ENCODE assay signal across 9 mouse cellular contexts in the genomic region with DNA sequence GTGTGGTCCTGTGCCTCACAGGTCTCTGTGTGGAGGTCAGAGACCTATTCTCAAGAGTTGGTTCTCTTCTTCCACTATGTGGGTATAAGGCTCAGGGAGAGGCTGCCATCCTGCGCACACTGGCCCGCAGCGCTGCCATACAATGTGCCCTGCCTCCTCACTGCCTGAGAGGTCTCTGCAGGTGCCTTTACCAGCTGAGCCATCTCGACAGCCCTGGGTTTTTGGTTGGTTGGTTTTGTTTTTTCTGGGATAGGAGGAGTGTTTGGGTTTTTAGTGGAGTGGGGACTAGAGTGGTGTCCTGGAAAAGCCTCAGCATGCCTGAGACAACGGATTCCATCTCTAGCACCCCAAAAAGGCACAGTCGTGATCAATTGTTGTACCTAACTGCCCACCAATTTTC. TPM values are rescaled to one million over a fixed set of nuclear protein-coding genes. Genes with fewer than 3 reads are reported as not detected.
DNase-seq lines count a peak whose midpoint lies in the region; ATAC-seq and TF ChIP-seq lines count a peak whose summit lies in the region.
"Had no signal": no experiment of that assay in that cellular context is flagged by ENCODE, and none has a peak within 500 bp of the region (broad histone marks: within the 10 kb centered on the region; RNA-seq: fewer than 3 reads in every experiment).

No protein-coding gene starts in this region.

- H3K4me3 ChIP-seq in thymus, adult 2 months (ENCODE audit: control insufficient read depth, insufficient read depth, low read length): no peak overlapping the region
- H3K4me3 ChIP-seq in limb, embryonic 13.5 days: no peak overlapping the region

- H3K9ac ChIP-seq in limb, embryonic 13.5 days: 0 out of 2 replicates have a peak overlapping the region, but pooled peaks have one; percentile 25

- intact Hi-C loops in left cerebral cortex, postnatal 10 days (cut with DNase I): loop anchor here (2.0 kb wide), 1 partner anchor 81 kb away; a partner anchor contains a TSS

- no peak for ATAC-seq in limb, embryonic 13.5 days (ENCODE audit: low FRiP score, low read depth)

- no peaks in the 10 kb centered on the region for H3K9me3 ChIP-seq in limb, embryonic 13.5 days

- TF ChIP-seq POLR2A in thymus, adult 2 months (IDR thresholded peaks at IDR 0.05; ENCODE audit: control insufficient read depth, extremely low read depth, insufficient read depth, low read length, poor library complexity): no peak

- H3K4me2 ChIP-seq in limb, embryonic 13.5 days (replicated peaks): peak overlapping the region; percentile 53; the same call in 1 of the 2 replicates

- peak; percentile 62 for DNase-seq in heart, adult 11 months
- DNase-seq in heart, adult 18-20 months: no peak
- no peak for DNase-seq in thymus, adult 2 months
- DNase-seq in thymus, postnatal 10 days (ENCODE audit: low spot score in 2 of 2): no peak
- DNase-seq in adrenal gland, postnatal 10 days: no peak
- no peak for DNase-seq in layer of hippocampus, postnatal 14 days (ENCODE audit: low spot score in 2 of 2)
- no peak for DNase-seq in left cerebral cortex, postnatal 10 days (ENCODE audit: extremely low spot score in 1 of 2, low spot score in 2 of 2)
- DNase-seq: lung, postnatal 10 days had no signal

- H3K27me3 ChIP-seq in thymus, adult 2 months (ENCODE audit: control insufficient read depth, insufficient read depth, low read length): no peaks in the 10 kb centered on the region
- no peaks in the 10 kb centered on the region for H3K27me3 ChIP-seq in limb, embryonic 13.5 days

- peaks cover 12% of the 10 kb centered on the region for H3K4me1 ChIP-seq in thymus, adult 2 months (replicated peaks; ENCODE audit: control insufficient read depth, insufficient read depth, low read length)
- peaks cover 25% of the 10 kb centered on the region for H3K4me1 ChIP-seq in limb, embryonic 13.5 days

- peaks cover 24% of the 10 kb centered on the region for H3K36me3 ChIP-seq in thymus, adult 2 months (ENCODE audit: control insufficient read depth, insufficient read depth, low read length)
- H3K36me3 ChIP-seq in limb, embryonic 13.5 days: peaks cover 26% of the 10 kb centered on the region

- H3K27ac ChIP-seq in thymus, adult 2 months (ENCODE audit: control insufficient read depth, insufficient read depth, low read length): peak overlapping the region; percentile 28; the same call in 1 of the 2 replicates
- H3K27ac ChIP-seq in limb, embryonic 13.5 days: no peak overlapping the region

- WGBS in thymus, adult 2 months: 70% methylated on average over 6 of the region's 6 CpGs
- WGBS in limb, embryonic 13.5 days: 89% methylated on average over 6 of the region's 6 CpGs

- no peak for TF ChIP-seq CTCF in thymus, adult 2 months (IDR thresholded peaks at IDR 0.05; ENCODE audit: borderline replicate concordance, control insufficient read depth, extremely low read depth, insufficient read depth, low read length, poor library complexity)

RNA-seq across cellular contexts. Expression of a gene that starts 0.8 kb away (rescaled TPM):
- 100 to 1,000 TPM; 535 to 579 TPM for total RNA-seq in heart, adult 18-20 months (2021)
- polyA plus RNA-seq in thymus, adult 2 months (2012; rRNA removed): 338 and 396 TPM in 2 replicates
- polyA plus RNA-seq in limb, embryonic 13.5 days (2015; fragmentation: Nextera tagmentation; extraction: Ambion mirVana): 1,282 and 1,324 TPM in 2 replicates
- 100 to 1,000 TPM; 866 to 886 TPM for total RNA-seq in adrenal gland, postnatal 10 days (2021)
- 100 to 1,000 TPM; 373 to 374 TPM for total RNA-seq in layer of hippocampus, postnatal 14 days (2021)
- total RNA-seq in left cerebral cortex, postnatal 10 days (2021): 100 to 1,000 TPM; 421 to 422 TPM
